Mouse (Mus musculus): ENCODE results near the gene Slc4a5.
"Not testable (repeated sequence)": the region's sequence is repeated elsewhere in the genome, so short reads cannot be mapped to it uniquely, and the experiment has no call there.

Slc4a5 gene

GRCm38 (mm10) chr6:83302264-83302663, 82.6 kb downstream of the Slc4a5 start:
- in situ Hi-C loops (cut with MboI, MseI), result no loop called here

DNA sequence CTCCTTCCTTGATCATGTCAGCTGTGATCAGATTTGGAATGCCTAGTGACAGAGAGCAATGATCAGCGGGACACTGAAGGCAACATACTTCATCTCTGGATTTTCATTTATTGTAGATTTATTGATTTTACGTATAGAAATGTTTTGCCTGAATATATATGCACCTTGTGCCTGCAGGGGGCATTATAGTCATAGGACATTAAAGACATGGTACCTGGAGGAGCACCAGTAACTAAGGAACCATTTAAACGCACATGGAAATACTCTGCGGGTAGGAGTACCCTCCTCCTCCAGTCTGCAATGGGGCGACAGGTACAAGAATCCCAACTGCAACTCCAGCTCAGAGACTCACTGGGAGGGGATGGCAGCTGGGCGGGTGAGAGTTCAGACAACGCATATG, 89.4 kb downstream of the Slc4a5 start:
- in situ Hi-C loops (cut with MboI, MseI), result no loop called here

- in situ Hi-C loops (cut with MboI, MseI), result loop anchor here in 1 of 2 experiments (10.0 kb wide), 1 partner anchor 614 kb away; no protein-coding TSS in a partner anchor
These were observed 91.6 kb downstream of the Slc4a5 start for GRCm38 (mm10) chr6:83311206-83311605.

- in situ Hi-C loops (cut with MboI, MseI), result loop anchor here in 1 of 2 experiments (10.0 kb wide), 1 partner anchor 613 kb away; no protein-coding TSS in a partner anchor
These were observed 92.4 kb downstream of the Slc4a5 start for GRCm38 (mm10) chr6:83312021-83312420.

DNA sequence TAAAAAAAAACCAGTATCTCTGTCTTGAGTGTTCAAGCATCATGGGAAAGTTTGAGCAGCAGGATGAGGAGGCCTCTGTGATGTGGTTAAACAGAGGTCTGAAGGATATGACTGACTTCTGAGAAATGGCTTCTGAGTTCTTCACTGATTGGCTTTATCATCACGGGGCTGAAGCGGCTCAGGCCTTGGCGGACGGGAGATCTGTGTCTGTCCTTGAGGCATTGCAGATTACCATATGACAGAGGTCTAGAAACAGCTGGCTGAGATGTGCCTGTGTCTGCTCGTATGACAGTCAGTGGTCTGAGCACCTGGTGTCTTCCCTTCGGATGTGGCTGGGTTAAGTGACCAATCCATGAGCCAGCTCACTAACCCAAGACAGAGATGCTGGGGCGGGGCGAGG, 92.9 kb downstream of the Slc4a5 start:
- in situ Hi-C loops (cut with MboI, MseI), result loop anchor here in 1 of 2 experiments (10.0 kb wide), 1 partner anchor 612 kb away; no protein-coding TSS in a partner anchor

GRCm38 (mm10) chr6:83315293-83315692, 95.7 kb downstream of the Slc4a5 start:
- in situ Hi-C loops (cut with MboI, MseI), result loop anchor here in 1 of 2 experiments (10.0 kb wide), 1 partner anchor 610 kb away; no protein-coding TSS in a partner anchor

DNA sequence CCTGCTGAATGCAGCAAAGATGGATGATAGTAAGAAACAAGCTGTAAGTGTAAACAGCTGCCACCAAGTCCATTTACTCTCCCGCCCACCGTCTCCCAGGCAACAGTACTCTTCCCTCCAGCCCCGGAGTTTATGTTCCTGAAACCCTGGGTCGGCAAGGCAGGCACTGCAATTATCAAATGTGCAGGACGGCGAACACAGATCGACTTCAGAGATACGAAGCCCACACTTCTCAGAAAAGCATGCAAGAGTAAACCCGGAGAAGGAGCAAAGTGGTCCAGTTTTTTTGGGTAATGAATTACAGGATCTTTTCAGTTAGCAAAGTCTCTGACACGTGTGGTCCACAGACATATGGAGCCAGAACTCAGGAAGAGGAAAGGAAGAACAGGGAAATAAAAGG, 96.4 kb downstream of the Slc4a5 start:
- in situ Hi-C loops (cut with MboI, MseI), result loop anchor here in 1 of 2 experiments (10.0 kb wide), 1 partner anchor 609 kb away; no protein-coding TSS in a partner anchor

DNA sequence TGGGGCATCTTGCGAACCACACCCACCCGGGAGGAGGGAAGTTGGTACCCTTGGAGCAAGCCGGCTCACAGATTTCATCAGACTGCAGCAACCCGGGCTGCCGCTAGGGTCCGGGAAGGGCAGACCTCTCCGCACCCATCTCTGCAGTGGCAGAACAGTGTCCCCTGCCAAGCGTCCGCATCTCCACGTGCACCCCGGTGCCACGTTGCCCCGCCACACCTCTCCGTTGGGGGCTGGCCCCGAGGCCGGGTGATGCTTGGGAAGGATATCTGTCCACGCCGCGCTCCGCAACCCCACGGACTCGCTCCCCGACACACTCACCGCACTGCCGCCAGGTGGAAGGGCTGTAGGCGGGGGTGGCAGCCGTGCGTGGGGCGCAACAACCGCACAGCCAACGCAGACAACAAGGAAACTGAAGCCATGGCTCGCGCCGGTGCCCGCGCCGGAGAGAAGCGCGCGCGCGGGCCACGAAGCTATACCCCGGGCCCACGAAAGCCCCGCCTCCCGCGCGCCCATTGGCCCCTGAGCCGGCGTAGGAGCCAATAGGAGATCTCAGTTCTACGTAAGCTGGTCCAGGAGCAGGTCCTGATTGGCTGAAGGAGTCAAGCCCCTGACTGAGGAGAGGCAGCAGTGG, 97.6 kb downstream of the Slc4a5 start:
- in situ Hi-C loops (cut with MboI, MseI), result loop anchor here in 1 of 2 experiments (10.0 kb wide), 1 partner anchor 608 kb away; no protein-coding TSS in a partner anchor

DNA sequence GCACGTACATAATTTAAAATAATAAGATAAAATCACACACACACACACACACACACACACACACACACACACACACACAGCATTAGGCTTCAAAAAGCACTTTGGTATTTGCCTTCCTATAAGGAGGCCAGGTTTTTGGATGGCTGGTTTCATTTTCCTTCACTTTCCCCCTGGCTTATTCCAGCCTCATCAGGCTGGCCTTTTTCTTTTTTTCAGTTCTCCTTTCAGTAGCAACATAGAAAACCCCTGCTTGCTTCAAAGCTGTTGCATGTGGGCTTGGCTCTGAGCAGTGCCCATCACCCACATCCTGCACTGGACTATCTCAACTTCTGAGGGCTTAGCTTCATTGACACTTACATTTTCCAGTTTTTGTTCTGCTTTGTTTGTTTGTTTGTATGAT, 102.3 kb downstream of the Slc4a5 start:
- in situ Hi-C loops (cut with MboI, MseI), result no loop called here

- in situ Hi-C loops (cut with MboI, MseI), result no loop called here
These were observed 103.2 kb downstream of the Slc4a5 start for GRCm38 (mm10) chr6:83322794-83323193.

- in situ Hi-C loops (cut with MboI, MseI), result no loop called here
These were observed 104.2 kb downstream of the Slc4a5 start for GRCm38 (mm10) chr6:83323652-83324419.

- in situ Hi-C loops (cut with MboI, MseI), result no loop called here
These were observed 106.1 kb downstream of the Slc4a5 start, which contains the start of the genes Mthfd2 and Mob1a for GRCm38 (mm10) chr6:83325525-83326393. Gene Mthfd2 (minus strand): TSS chr6:83325908. Gene Mob1a (plus strand): TSS chr6:83326016.

- in situ Hi-C loops (cut with MboI, MseI), result no loop called here
These were observed 106.7 kb downstream of the Slc4a5 start for GRCm38 (mm10) chr6:83326394-83326736.

DNA sequence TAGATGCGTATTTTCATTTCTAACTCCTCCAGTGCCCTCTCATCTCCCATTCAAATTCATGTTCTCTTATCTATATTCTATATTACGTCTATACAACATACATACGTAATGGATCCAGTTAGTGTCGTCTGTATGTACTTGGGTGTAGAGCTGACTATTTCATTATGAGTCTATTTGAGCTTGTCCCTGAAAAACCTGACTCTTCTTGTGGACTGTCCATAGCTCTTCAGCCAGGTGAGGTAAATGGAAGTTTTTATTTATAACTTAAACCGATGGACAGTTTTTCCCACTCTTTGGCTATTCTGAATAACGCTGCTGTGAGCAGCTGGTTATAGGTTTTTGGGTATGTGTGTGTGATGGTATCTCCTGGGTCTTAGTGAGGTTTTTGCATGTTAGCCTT, 107.1 kb downstream of the Slc4a5 start:
- in situ Hi-C loops (cut with MboI, MseI), result no loop called here

GRCm38 (mm10) chr6:83327591-83328190, 108.1 kb downstream of the Slc4a5 start:
- in situ Hi-C loops (cut with MboI, MseI), result no loop called here

- in situ Hi-C loops (cut with MboI, MseI), result no loop called here
These were observed 121.8 kb downstream of the Slc4a5 start for GRCm38 (mm10) chr6:83341387-83341786.

DNA sequence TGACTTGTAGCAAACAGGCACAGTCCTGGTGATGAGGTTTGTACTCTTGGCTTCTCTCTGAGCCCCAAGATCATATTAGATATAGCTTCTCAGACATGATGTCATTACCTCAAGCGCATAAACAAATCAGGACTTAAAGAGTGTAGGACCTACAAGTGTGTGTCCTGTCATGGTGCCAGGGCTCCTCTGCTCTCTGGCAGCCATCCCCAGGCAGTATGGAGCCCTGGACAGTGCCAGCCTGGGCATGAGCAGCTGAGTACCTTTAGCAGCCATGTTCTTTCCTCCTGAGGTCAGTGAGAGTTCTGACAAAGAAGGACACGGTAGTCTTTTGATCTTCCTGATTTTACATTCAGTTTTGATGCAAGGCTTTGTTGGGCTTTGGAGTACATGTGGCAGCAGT, 123.3 kb downstream of the Slc4a5 start:
- in situ Hi-C loops (cut with MboI, MseI), result no loop called here

GRCm38 (mm10) chr6:83345285-83345684, 125.7 kb downstream of the Slc4a5 start:
- in situ Hi-C loops (cut with MboI, MseI), result not testable (repeated sequence)

GRCm38 (mm10) chr6:83347916-83348315, 128.3 kb downstream of the Slc4a5 start:
- in situ Hi-C loops (cut with MboI, MseI), result no loop called here

DNA sequence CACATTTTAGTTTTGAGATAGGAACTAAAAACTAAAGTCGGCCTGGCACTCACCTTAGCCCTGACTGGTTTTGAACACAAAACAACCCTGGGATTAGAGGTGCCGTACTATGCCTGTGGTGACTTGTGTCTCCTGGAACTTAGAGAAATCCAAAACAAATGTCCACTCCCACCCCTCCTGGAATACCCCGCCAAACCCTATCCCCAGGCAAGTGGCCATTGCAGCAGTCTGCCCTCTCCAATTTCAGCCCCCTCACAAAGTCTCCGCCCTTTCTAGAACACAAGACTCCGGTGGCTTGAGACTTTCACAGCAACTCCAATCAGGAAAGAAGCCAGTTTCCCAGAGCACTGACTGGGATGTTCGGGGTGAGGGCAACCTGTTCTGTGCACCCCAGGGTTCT, 129.2 kb downstream of the Slc4a5 start, which contains the start of gene Bola3:
Gene Bola3 (plus strand): TSS at position 275 of the 400 bp plus-strand sequence.
- in situ Hi-C loops (cut with MboI, MseI), result no loop called here

Measured in T-helper 17 cell (primary cell).